Mouse (Mus musculus): Measurements from ENCODE around the gene Smlr1. TPM values are rescaled to one million over a fixed set of nuclear protein-coding genes. Genes with fewer than 3 reads are reported as not detected.

The Smlr1 gene
- polyA plus RNA-seq, 1 experiment = not detected

- Histone ChIP-seq H3K4me3 (replicated peaks; ENCODE audit: extremely low read depth, low read depth, low read length) (no peak overlapping the region), H3K4me1 (ENCODE audit: control insufficient read depth, insufficient read depth, low read length) (no peaks in the 10 kb centered on the region)
- 73% methylated on average over 1 of the region's 1 CpGs for WGBS
- TF ChIP-seq POLR2A (IDR thresholded peaks at IDR 0.05; ENCODE audit: borderline replicate concordance, extremely low read depth, low read depth, low read length) (no peak), CTCF (IDR thresholded peaks at IDR 0.05; ENCODE audit: insufficient read depth, low read length) (no peak)
- no peak for DNase-seq
Measured at GRCm38 (mm10) chr10:25513821-25514220, 22.2 kb downstream of the Smlr1 start.

- 78% methylated on average over 5 of the region's 5 CpGs for WGBS
- TF ChIP-seq POLR2A (IDR thresholded peaks at IDR 0.05; ENCODE audit: borderline replicate concordance, extremely low read depth, low read depth, low read length) (no peak), CTCF (IDR thresholded peaks at IDR 0.05; ENCODE audit: insufficient read depth, low read length) (no peak)
Measured at GRCm38 (mm10) chr10:25503250-25503649, 32.8 kb downstream of the Smlr1 start.

GRCm38 (mm10) chr10:25499323-25500071, 36.6 kb downstream of the Smlr1 start:
- DNase-seq = no peak
- Histone ChIP-seq H3K4me1 (ENCODE audit: control insufficient read depth, insufficient read depth, low read length) (no peaks in the 10 kb centered on the region), H3K4me3 (replicated peaks; ENCODE audit: extremely low read depth, low read depth, low read length) (no peak overlapping the region)
- no peak for TF ChIP-seq CTCF (IDR thresholded peaks at IDR 0.05; ENCODE audit: insufficient read depth, low read length)
- TF ChIP-seq POLR2A (IDR thresholded peaks at IDR 0.05; ENCODE audit: borderline replicate concordance, extremely low read depth, low read depth, low read length) = no peak
- 69% methylated on average over 10 of the region's 10 CpGs for WGBS

More at GRCm38 (mm10) chr10:25503250-25503649, 32.8 kb downstream of the Smlr1 start:
- no peaks in the 10 kb centered on the region for H3K4me1 ChIP-seq (ENCODE audit: control insufficient read depth, insufficient read depth, low read length)
- DNase-seq = no peak
- H3K4me3 ChIP-seq (replicated peaks; ENCODE audit: extremely low read depth, low read depth, low read length) = no peak overlapping the region

- DNase-seq = peak; percentile 63
- TF ChIP-seq POLR2A (IDR thresholded peaks at IDR 0.05; ENCODE audit: borderline replicate concordance, extremely low read depth, low read depth, low read length) (no peak), CTCF (IDR thresholded peaks at IDR 0.05; ENCODE audit: insufficient read depth, low read length) (peak; percentile 84)
- Histone ChIP-seq H3K4me3 (replicated peaks; ENCODE audit: extremely low read depth, low read depth, low read length) (no peak overlapping the region), H3K4me1 (ENCODE audit: control insufficient read depth, insufficient read depth, low read length) (no peaks in the 10 kb centered on the region)
- 14% methylated on average over 1 of the region's 1 CpGs for WGBS
Measured at GRCm38 (mm10) chr10:25488456-25488855, 47.6 kb downstream of the Smlr1 start.

GRCm38 (mm10) chr10:25482791-25483190, 53.3 kb downstream of the Smlr1 start:
- no peak for DNase-seq
- 66% methylated on average over 5 of the region's 5 CpGs for WGBS
- Histone ChIP-seq H3K4me1 (ENCODE audit: control insufficient read depth, insufficient read depth, low read length) (no peaks in the 10 kb centered on the region), H3K4me3 (replicated peaks; ENCODE audit: extremely low read depth, low read depth, low read length) (no peak overlapping the region)
- TF ChIP-seq CTCF (IDR thresholded peaks at IDR 0.05; ENCODE audit: insufficient read depth, low read length) (no peak), POLR2A (IDR thresholded peaks at IDR 0.05; ENCODE audit: borderline replicate concordance, extremely low read depth, low read depth, low read length) (no peak)

GRCm38 (mm10) chr10:25479716-25480115, 56.4 kb downstream of the Smlr1 start:
- TF ChIP-seq CTCF (IDR thresholded peaks at IDR 0.05; ENCODE audit: insufficient read depth, low read length) (no peak), POLR2A (IDR thresholded peaks at IDR 0.05; ENCODE audit: borderline replicate concordance, extremely low read depth, low read depth, low read length) (no peak)
- no peaks in the 10 kb centered on the region for H3K4me1 ChIP-seq (ENCODE audit: control insufficient read depth, insufficient read depth, low read length)
- H3K4me3 ChIP-seq (replicated peaks; ENCODE audit: extremely low read depth, low read depth, low read length) = no peak overlapping the region
- no peak for DNase-seq
- WGBS = 85% methylated on average over 3 of the region's 3 CpGs

Other genes starting within 250 kb of the Smlr1 start
- gene Akap7, start 228.4 kb downstream of the Smlr1 start, polyA plus RNA-seq (2012; rRNA removed) = 5.6 and 12.2 TPM in 2 replicates
- gene Epb41l2, start 176.5 kb downstream of the Smlr1 start, polyA plus RNA-seq (2012; rRNA removed) = 85.4 and 132 TPM in 2 replicates

Data from lung, adult 2 months (tissue).